13 mouse cellular contexts compared by ENCODE assay signal in the genomic region with DNA sequence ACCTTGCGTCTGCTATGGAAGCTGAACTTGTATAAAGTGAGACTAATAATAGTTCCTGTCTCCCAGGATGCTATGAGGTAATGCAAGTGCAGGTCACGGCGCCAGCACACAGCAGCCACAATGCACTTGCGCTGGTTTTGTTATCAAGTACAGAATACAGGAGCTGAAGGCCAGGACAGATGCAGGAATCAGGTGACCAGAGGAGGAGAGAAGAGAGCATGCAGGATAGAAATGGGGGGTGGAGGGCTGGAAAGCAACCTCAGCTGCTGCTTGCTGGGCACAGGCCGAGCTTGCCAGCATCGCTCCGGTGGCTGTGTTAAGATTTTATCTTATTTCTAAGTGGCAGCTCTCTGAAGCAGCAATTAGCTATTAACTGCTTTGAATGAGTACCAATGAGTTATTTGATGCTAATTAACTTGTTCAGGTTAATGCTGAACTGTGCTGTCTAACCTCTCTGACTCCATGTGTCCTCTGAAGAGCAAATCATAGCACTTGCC. TPM values are rescaled to one million over a fixed set of nuclear protein-coding genes. Genes with fewer than 3 reads are reported as not detected.
DNase-seq lines count a peak whose midpoint lies in the region; ATAC-seq and TF ChIP-seq lines count a peak whose summit lies in the region.
"Had no signal": no experiment of that assay in that cellular context is flagged by ENCODE, and none has a peak within 500 bp of the region (broad histone marks: within the 10 kb centered on the region; RNA-seq: fewer than 3 reads in every experiment).

No protein-coding gene starts in this region.

- H3K4me2 ChIP-seq in midbrain, embryonic 16.5 days (ENCODE audit: low read length): no peak overlapping the region
- H3K4me2 ChIP-seq in midbrain, embryonic 13.5 days (replicated peaks): no peak overlapping the region
- no peak overlapping the region for H3K4me2 ChIP-seq in intestine, postnatal 0 days (replicated peaks; ENCODE audit: low read depth)

- TF ChIP-seq CTCF in olfactory bulb, adult 2 months (IDR thresholded peaks at IDR 0.05; ENCODE audit: insufficient read depth, low read depth, low read length): no peak
- no peak for TF ChIP-seq CTCF in intestine, postnatal 0 days (IDR thresholded peaks at IDR 0.05; ENCODE audit: low read depth)

- no peak overlapping the region for H3K4me3 ChIP-seq in midbrain, embryonic 16.5 days (ENCODE audit: low read depth, low read length)
- H3K4me3 ChIP-seq in midbrain, embryonic 13.5 days (replicated peaks): no peak overlapping the region
- H3K4me3 ChIP-seq in heart, embryonic 10.5 days: peak overlapping the region; percentile 58; the same call in 1 of the 2 replicates
- no peak overlapping the region for H3K4me3 ChIP-seq in olfactory bulb, adult 2 months (ENCODE audit: insufficient read depth, low read depth, low read length)
- H3K4me3 ChIP-seq in intestine, postnatal 0 days (ENCODE audit: low read depth, low read length): no peak overlapping the region

- WGBS in midbrain, embryonic 16.5 days: 67% methylated on average over 7 of the region's 7 CpGs
- WGBS in midbrain, embryonic 13.5 days: 76% methylated on average over 7 of the region's 7 CpGs
- WGBS in heart, embryonic 10.5 days: 43% methylated on average over 7 of the region's 7 CpGs
- 50% methylated on average over 7 of the region's 7 CpGs for WGBS in olfactory bulb, adult 2 months
- 77% methylated on average over 7 of the region's 7 CpGs for WGBS in intestine, postnatal 0 days

- H3K27me3 ChIP-seq in midbrain, embryonic 16.5 days (ENCODE audit: control insufficient read depth, insufficient read depth, low read depth, low read length): no peaks in the 10 kb centered on the region
- H3K27me3 ChIP-seq in midbrain, embryonic 13.5 days: 0 out of 2 replicates have a peak, but pooled peaks cover 2% of the 10 kb centered on the region
- H3K27me3 ChIP-seq in heart, embryonic 10.5 days (ENCODE audit: insufficient read depth, poor library complexity, severe bottlenecking): no peaks in the 10 kb centered on the region
- H3K27me3 ChIP-seq in intestine, postnatal 0 days (replicated peaks; ENCODE audit: control insufficient read depth, insufficient read depth, low read length): no peaks in the 10 kb centered on the region

- no peaks in the 10 kb centered on the region for H3K36me3 ChIP-seq in midbrain, embryonic 16.5 days (ENCODE audit: control insufficient read depth, insufficient read depth, low read length)
- no peaks in the 10 kb centered on the region for H3K36me3 ChIP-seq in midbrain, embryonic 13.5 days
- no peaks in the 10 kb centered on the region for H3K36me3 ChIP-seq in heart, embryonic 10.5 days
- no peaks in the 10 kb centered on the region for H3K36me3 ChIP-seq in intestine, postnatal 0 days (ENCODE audit: control insufficient read depth, insufficient read depth)

- no peak overlapping the region for H3K27ac ChIP-seq in midbrain, embryonic 16.5 days (ENCODE audit: low read length)
- no peak overlapping the region for H3K27ac ChIP-seq in midbrain, embryonic 13.5 days
- H3K27ac ChIP-seq in heart, embryonic 10.5 days: peak overlapping the region; percentile 89
- 0 out of 2 replicates have a peak overlapping the region, but pooled peaks have one; percentile 8 for H3K27ac ChIP-seq in olfactory bulb, adult 2 months (ENCODE audit: insufficient read depth, low read depth, low read length)
- H3K27ac ChIP-seq in intestine, postnatal 0 days (ENCODE audit: low read depth, low read length): no peak overlapping the region
- H3K27ac ChIP-seq: macrophage had no signal

- peak; percentile 22; the same call in 1 of the 2 replicates for ATAC-seq in midbrain, embryonic 16.5 days
- no peak for ATAC-seq in midbrain, embryonic 13.5 days
- ATAC-seq in intestine, postnatal 0 days: no peak
- ATAC-seq: activated CD4-positive, CD25-positive, alpha-beta regulatory T cell, adult 4 months had no signal

- H3K9ac ChIP-seq in midbrain, embryonic 16.5 days (ENCODE audit: low read depth, low read length): no peak overlapping the region
- H3K9ac ChIP-seq in midbrain, embryonic 13.5 days (replicated peaks): no peak overlapping the region
- no peak overlapping the region for H3K9ac ChIP-seq in intestine, postnatal 0 days (ENCODE audit: low read depth, low read length)

- H3K9me3 ChIP-seq in midbrain, embryonic 16.5 days (replicated peaks; ENCODE audit: control insufficient read depth, low read length, poor library complexity, severe bottlenecking): no peaks in the 10 kb centered on the region
- no peaks in the 10 kb centered on the region for H3K9me3 ChIP-seq in midbrain, embryonic 13.5 days
- H3K9me3 ChIP-seq in heart, embryonic 10.5 days: no peaks in the 10 kb centered on the region
- no peaks in the 10 kb centered on the region for H3K9me3 ChIP-seq in intestine, postnatal 0 days (ENCODE audit: control insufficient read depth)

- peaks cover 6% of the 10 kb centered on the region; the same call in 1 of the 2 replicates for H3K4me1 ChIP-seq in midbrain, embryonic 16.5 days (ENCODE audit: control insufficient read depth, insufficient read depth, low read length)
- H3K4me1 ChIP-seq in midbrain, embryonic 13.5 days (replicated peaks): peaks cover 11% of the 10 kb centered on the region
- peaks cover 29% of the 10 kb centered on the region for H3K4me1 ChIP-seq in heart, embryonic 10.5 days
- H3K4me1 ChIP-seq in olfactory bulb, adult 2 months (ENCODE audit: control insufficient read depth, insufficient read depth, low read length): peaks cover 5% of the 10 kb centered on the region
- no peaks in the 10 kb centered on the region for H3K4me1 ChIP-seq in intestine, postnatal 0 days (replicated peaks; ENCODE audit: control insufficient read depth, insufficient read depth, low read length)

- TF ChIP-seq POLR2A in olfactory bulb, adult 2 months (IDR thresholded peaks at IDR 0.05; ENCODE audit: insufficient read depth, low read depth, low read length): no peak

- DNase-seq in heart, embryonic 10.5 days (ENCODE audit: low spot score): peak; percentile 85
- peak; percentile 25 for DNase-seq in kidney, adult 18-20 months
- DNase-seq in embryo, embryonic 9.5 days (ENCODE audit: extremely low spot score): no peak
- DNase-seq: cerebellum, adult 11 months; liver had no signal

RNA-seq across cellular contexts. Expression of a gene that starts 21.1 kb away (rescaled TPM):
- 1.7 and 1.8 TPM in 2 replicates for polyA plus RNA-seq in midbrain, embryonic 16.5 days (2015; fragmentation: Nextera tagmentation; extraction: Ambion mirVana)
- polyA plus RNA-seq in midbrain, embryonic 13.5 days (2015; fragmentation: Nextera tagmentation; extraction: Ambion mirVana): 0.39 and 1.7 TPM in 2 replicates
- 1.2 and 1.4 TPM in 2 replicates for polyA plus RNA-seq in heart, embryonic 10.5 days (2016; fragmentation: Nextera tagmentation; extraction: Ambion mirVana)
- polyA plus RNA-seq in olfactory bulb, adult 2 months (2012; ENCODE audit: insufficient read depth, insufficient read length, low replicate concordance, missing spikeins): not detected in 2 replicates
- 0.34 and 0.37 TPM in 2 replicates for polyA plus RNA-seq in intestine, postnatal 0 days (2015; fragmentation: Nextera tagmentation; extraction: Ambion mirVana)
- polyA plus RNA-seq: activated CD4-positive, CD25-positive, alpha-beta regulatory T cell, adult 4 months; macrophage had no signal

RNA-seq across cellular contexts. Expression of a gene that starts 21.6 kb away (rescaled TPM):
- 12.6 and 14.7 TPM in 2 replicates for polyA plus RNA-seq in midbrain, embryonic 16.5 days (2015; fragmentation: Nextera tagmentation; extraction: Ambion mirVana)
- polyA plus RNA-seq in midbrain, embryonic 13.5 days (2015; fragmentation: Nextera tagmentation; extraction: Ambion mirVana): 21.4 and 26.4 TPM in 2 replicates
- 50.6 and 71.3 TPM in 2 replicates for polyA plus RNA-seq in heart, embryonic 10.5 days (2016; fragmentation: Nextera tagmentation; extraction: Ambion mirVana)
- not detected in 2 replicates for polyA plus RNA-seq in olfactory bulb, adult 2 months (2012; ENCODE audit: insufficient read depth, insufficient read length, low replicate concordance, missing spikeins)
- polyA plus RNA-seq in intestine, postnatal 0 days (2015; fragmentation: Nextera tagmentation; extraction: Ambion mirVana): 15.7 and 18.1 TPM in 2 replicates

RNA-seq across cellular contexts. Expression of a gene that starts 28.0 kb away (rescaled TPM):
- polyA plus RNA-seq in midbrain, embryonic 16.5 days (2015; fragmentation: Nextera tagmentation; extraction: Ambion mirVana): not detected in 2 replicates
- not detected in 2 replicates for polyA plus RNA-seq in midbrain, embryonic 13.5 days (2015; fragmentation: Nextera tagmentation; extraction: Ambion mirVana)
- polyA plus RNA-seq in heart, embryonic 10.5 days (2016; fragmentation: Nextera tagmentation; extraction: Ambion mirVana): not detected in 2 replicates
- not detected in 2 replicates for polyA plus RNA-seq in olfactory bulb, adult 2 months (2012; ENCODE audit: insufficient read depth, insufficient read length, low replicate concordance, missing spikeins)
- polyA plus RNA-seq in intestine, postnatal 0 days (2015; fragmentation: Nextera tagmentation; extraction: Ambion mirVana): not detected in 2 replicates
- polyA plus RNA-seq: activated CD4-positive, CD25-positive, alpha-beta regulatory T cell, adult 4 months; embryonic facial prominence, embryonic 11.5 days; frontal cortex, adult 2 months; macrophage had no signal

RNA-seq across cellular contexts. Expression of a gene that starts 38.6 kb away (rescaled TPM):
- 12.1 and 14.0 TPM in 2 replicates for polyA plus RNA-seq in midbrain, embryonic 16.5 days (2015; fragmentation: Nextera tagmentation; extraction: Ambion mirVana)
- 18.2 and 18.5 TPM in 2 replicates for polyA plus RNA-seq in midbrain, embryonic 13.5 days (2015; fragmentation: Nextera tagmentation; extraction: Ambion mirVana)
- polyA plus RNA-seq in heart, embryonic 10.5 days (2016; fragmentation: Nextera tagmentation; extraction: Ambion mirVana): 6.7 and 10.5 TPM in 2 replicates
- not detected in 2 replicates for polyA plus RNA-seq in olfactory bulb, adult 2 months (2012; ENCODE audit: insufficient read depth, insufficient read length, low replicate concordance, missing spikeins)
- polyA plus RNA-seq in intestine, postnatal 0 days (2015; fragmentation: Nextera tagmentation; extraction: Ambion mirVana): 2.8 and 3.1 TPM in 2 replicates

RNA-seq across cellular contexts. Expression of a gene that starts 40.4 kb away (rescaled TPM):
- not detected in 2 replicates for polyA plus RNA-seq in midbrain, embryonic 16.5 days (2015; fragmentation: Nextera tagmentation; extraction: Ambion mirVana)
- polyA plus RNA-seq in midbrain, embryonic 13.5 days (2015; fragmentation: Nextera tagmentation; extraction: Ambion mirVana): not detected in 2 replicates
- not detected in 2 replicates for polyA plus RNA-seq in heart, embryonic 10.5 days (2016; fragmentation: Nextera tagmentation; extraction: Ambion mirVana)
- not detected in 2 replicates for polyA plus RNA-seq in olfactory bulb, adult 2 months (2012; ENCODE audit: insufficient read depth, insufficient read length, low replicate concordance, missing spikeins)
- polyA plus RNA-seq in intestine, postnatal 0 days (2015; fragmentation: Nextera tagmentation; extraction: Ambion mirVana): not detected in 2 replicates
- polyA plus RNA-seq: activated CD4-positive, CD25-positive, alpha-beta regulatory T cell, adult 4 months; embryonic facial prominence, embryonic 11.5 days; macrophage had no signal

Comparison
In these comparisons a context has a peak if more than half of its experiments do, and no peak if none do; other contexts are left out.
1. H3K27ac ChIP-seq: peak in heart, embryonic 10.5 days (single experiment) and olfactory bulb, adult 2 months (single experiment); none in midbrain, embryonic 16.5 days (single experiment), midbrain, embryonic 13.5 days (single experiment) and intestine, postnatal 0 days (single experiment).
2. RNA of a gene that starts 21.6 kb away (polyA plus RNA-seq): 50.6 to 71.3 TPM in heart, embryonic 10.5 days, 21.4 to 26.4 TPM in midbrain, embryonic 13.5 days, 15.7 to 18.1 TPM in intestine, postnatal 0 days and 12.6 to 14.7 TPM in midbrain, embryonic 16.5 days; not detected in olfactory bulb, adult 2 months; every median in the first group is over 10 times any median in the second.